Mouse (Mus musculus): ENCODE measurements at regions not wholly inside any gene's neighbourhood (a gene's known extent, or its start where the extent isn't known, plus 50 kb on each side); places are given as distances from the start of the nearest gene placed in this dataset.
"Not testable (repeated sequence)": the region's sequence is repeated elsewhere in the genome, so short reads cannot be mapped to it uniquely, and the experiment has no call there.

GRCm38 (mm10) chr3:18738946-18739345 is 790.7 kb downstream of the Cypt12 start:
- no peak for DNase-seq (ENCODE audit: low spot score in 2 of 2)

GRCm38 (mm10) chr3:18740344-18740743 is 792.1 kb downstream of the Cypt12 start:
- DNase-seq (ENCODE audit: low spot score in 2 of 2): no peak

GRCm38 (mm10) chr3:18743474-18743873 is 795.3 kb downstream of the Cypt12 start:
- no peak for DNase-seq (ENCODE audit: low spot score in 2 of 2)

- no peak for DNase-seq (ENCODE audit: low spot score in 2 of 2)
Observed at GRCm38 (mm10) chr3:18744216-18744615, 796.0 kb downstream of the Cypt12 start.

- DNase-seq (ENCODE audit: low spot score in 2 of 2): no peak
Observed at GRCm38 (mm10) chr3:18746206-18746605, 798.0 kb downstream of the Cypt12 start.

- no peak for DNase-seq (ENCODE audit: low spot score in 2 of 2)
Observed at GRCm38 (mm10) chr3:18746898-18747297, 798.7 kb downstream of the Cypt12 start.

- no peak for DNase-seq (ENCODE audit: low spot score in 2 of 2)
Observed at GRCm38 (mm10) chr3:18751660-18752259, 803.5 kb downstream of the Cypt12 start.

GRCm38 (mm10) chr3:18764301-18765078 is 816.3 kb downstream of the Cypt12 start:
- DNase-seq (ENCODE audit: low spot score in 2 of 2): peak; percentile 43 to 83

- DNase-seq (ENCODE audit: low spot score in 2 of 2): no peak
Observed at GRCm38 (mm10) chr3:18778481-18778880, 830.3 kb downstream of the Cypt12 start.

- DNase-seq (ENCODE audit: low spot score in 2 of 2): no peak
Observed at GRCm38 (mm10) chr3:18787531-18788176, 839.4 kb downstream of the Cypt12 start.

GRCm38 (mm10) chr3:18802794-18803193 is 825.7 kb downstream of the 1700064H15Rik start:
- DNase-seq (ENCODE audit: low spot score in 2 of 2): no peak

GRCm38 (mm10) chr3:18828788-18829320 is 799.6 kb downstream of the 1700064H15Rik start:
- not testable (repeated sequence) for DNase-seq (ENCODE audit: low spot score in 2 of 2)

- DNase-seq (ENCODE audit: low spot score in 2 of 2): no peak
Observed at GRCm38 (mm10) chr3:18868117-18868739, 760.2 kb downstream of the 1700064H15Rik start.

- DNase-seq (ENCODE audit: low spot score in 2 of 2): no peak
Observed at GRCm38 (mm10) chr3:18868758-18869157, 759.7 kb downstream of the 1700064H15Rik start.

GRCm38 (mm10) chr3:18877060-18877459 is 751.4 kb downstream of the 1700064H15Rik start:
- no peak for DNase-seq (ENCODE audit: low spot score in 2 of 2)

GRCm38 (mm10) chr3:18877572-18877971 is 750.9 kb downstream of the 1700064H15Rik start:
- DNase-seq (ENCODE audit: low spot score in 2 of 2): no peak

GRCm38 (mm10) chr3:18881186-18881585 is 747.3 kb downstream of the 1700064H15Rik start:
- no peak for DNase-seq (ENCODE audit: low spot score in 2 of 2)

GRCm38 (mm10) chr3:18892813-18893212 is 735.7 kb downstream of the 1700064H15Rik start:
- DNase-seq (ENCODE audit: low spot score in 2 of 2): no peak

- peak in 1 of 2 experiments; percentile 43 for DNase-seq (ENCODE audit: low spot score in 2 of 2)
Observed at GRCm38 (mm10) chr3:18905769-18906168, 722.7 kb downstream of the 1700064H15Rik start.

- no peak for DNase-seq (ENCODE audit: low spot score in 2 of 2)
Observed at GRCm38 (mm10) chr3:18906210-18906609, 722.3 kb downstream of the 1700064H15Rik start.

- DNase-seq (ENCODE audit: low spot score in 2 of 2): no peak
Observed at GRCm38 (mm10) chr3:18908737-18909136, 719.7 kb downstream of the 1700064H15Rik start.

All from cerebellum, postnatal 4 days (tissue).